Mouse (Mus musculus) embryo, embryonic 10.5 days (tissue): ENCODE data around the gene Adamts7.

Source experiments
- DNase-seq: peaks from one replicate; pipeline ENCODE4 v3.0.0-alpha.2; 2015; ENCODE audit warnings: low spot score

Gene Adamts7

GRCm38 (mm10) chr9:90197866-90198383, 35.1 kb downstream of the Adamts7 start:
- no peak for DNase-seq

- no peak for DNase-seq
These were observed 35.9 kb downstream of the Adamts7 start for GRCm38 (mm10) chr9:90198531-90199449.

- no peak for DNase-seq
These were observed 36.7 kb downstream of the Adamts7 start for GRCm38 (mm10) chr9:90199611-90200010.

- no peak for DNase-seq
These were observed 37.6 kb downstream of the Adamts7 start for GRCm38 (mm10) chr9:90200501-90200900.

GRCm38 (mm10) chr9:90201096-90201495, 38.2 kb downstream of the Adamts7 start:
- no peak for DNase-seq

- DNase-seq: no peak
These were observed 38.7 kb downstream of the Adamts7 start for GRCm38 (mm10) chr9:90201541-90201940.

- DNase-seq: no peak
These were observed 40.4 kb downstream of the Adamts7 start for GRCm38 (mm10) chr9:90203233-90203632.

GRCm38 (mm10) chr9:90204396-90204915, 41.6 kb downstream of the Adamts7 start:
- peak; percentile 10 for DNase-seq

- peak; percentile 86 for DNase-seq
These were observed 43.6 kb downstream of the Adamts7 start for GRCm38 (mm10) chr9:90206500-90206899.

GRCm38 (mm10) chr9:90207808-90208207, 44.9 kb downstream of the Adamts7 start:
- DNase-seq: no peak

GRCm38 (mm10) chr9:90208655-90209054, 45.8 kb downstream of the Adamts7 start:
- DNase-seq: no peak

- DNase-seq: no peak
These were observed 50.3 kb downstream of the Adamts7 start for GRCm38 (mm10) chr9:90213127-90213526.

GRCm38 (mm10) chr9:90216259-90217001, 53.6 kb downstream of the Adamts7 start:
- DNase-seq: no peak

- DNase-seq: no peak
These were observed 54.6 kb downstream of the Adamts7 start for GRCm38 (mm10) chr9:90217501-90217900.

GRCm38 (mm10) chr9:90222275-90222674, 59.4 kb downstream of the Adamts7 start:
- DNase-seq: no peak

GRCm38 (mm10) chr9:90226081-90226741, 63.3 kb downstream of the Adamts7 start:
- DNase-seq: no peak

GRCm38 (mm10) chr9:90226742-90227096, 63.9 kb downstream of the Adamts7 start:
- no peak for DNase-seq

GRCm38 (mm10) chr9:90227171-90227570, 64.3 kb downstream of the Adamts7 start:
- DNase-seq: no peak

GRCm38 (mm10) chr9:90232781-90233690, 70.2 kb downstream of the Adamts7 start:
- no peak for DNase-seq

GRCm38 (mm10) chr9:90233906-90234419, 71.1 kb downstream of the Adamts7 start:
- no peak for DNase-seq

GRCm38 (mm10) chr9:90234786-90235185, 71.9 kb downstream of the Adamts7 start:
- DNase-seq: no peak
